Mouse (Mus musculus) liver, embryonic 14.5 days (tissue): ENCODE measurements at regions not wholly inside any gene's neighbourhood (a gene's known extent, or its start where the extent isn't known, plus 50 kb on each side); places are given as distances from the start of the nearest gene placed in this dataset.
A peak's percentile ranks its signal among the peaks of the same experiment; 100 is the strongest.

Source experiments
- ATAC-seq: fragments of 200-750 bp; cut with Nextera tagmentation; 2 replicates; pipeline ENCODE4 v1.8.0; 2017; ENCODE audit warnings: moderate number of reproducible peaks, mild to moderate bottlenecking, moderate library complexity; ENCODE audit not compliant: insufficient read depth
- DNase-seq, 3 experiments: peaks; one replicate each; pipeline ENCODE4 v3.0.0-alpha.2; 2012 to 2013; ENCODE audit warnings: low read depth in 3 of 3, low spot score in 3 of 3
- H3K27ac ChIP-seq: fragments of 300-500 bp; sonication (generic); 2 replicates; pipeline ENCODE4 v1.5.1; 2014; ENCODE audit warnings: moderate library complexity, mild to moderate bottlenecking, control low read depth, inconsistent platforms
- H3K27me3 ChIP-seq: fragments of 300-500 bp; sonication (generic); 2 replicates; pipeline ENCODE4 v1.6.1; 2014; ENCODE audit warnings: mild to moderate bottlenecking, low read length, moderate library complexity; ENCODE audit not compliant: control insufficient read depth, insufficient read depth
- H3K36me3 ChIP-seq: fragments of 300-500 bp; sonication (generic); replicated peaks from 2 replicates; pipeline ENCODE4 v1.6.1; 2014; ENCODE audit warnings: low read depth; ENCODE audit not compliant: control insufficient read depth, insufficient read depth
- H3K4me1 ChIP-seq, 2 experiments: fragments of 200-500 bp in 1 of 2; fragments of 300-500 bp in 1 of 2; sonication (generic) in 1 of 2; replicated peaks; 2 replicates each; pipeline ENCODE4 v1.6.1; 2012 to 2014; ENCODE audit warnings: antibody characterized with exemption in 1 of 2, inconsistent platforms in 1 of 2, low read length in 1 of 2; ENCODE audit not compliant: control insufficient read depth in 2 of 2, insufficient read depth in 2 of 2
- H3K4me2 ChIP-seq: fragments of 300-500 bp; sonication (generic); 2 replicates; pipeline ENCODE4 v1.6.1; 2014; ENCODE audit warnings: low read depth, mild to moderate bottlenecking, control low read depth, moderate library complexity
- H3K4me3 ChIP-seq, 2 experiments: fragments of 200-500 bp in 1 of 2; fragments of 300-500 bp in 1 of 2; sonication (generic) in 1 of 2; 2 replicates each; pipeline ENCODE4 v1.5.1; 2012 to 2014; ENCODE audit warnings: low read depth in 2 of 2, low read length in 2 of 2, mild to moderate bottlenecking in 2 of 2, control low read depth in 1 of 2, inconsistent platforms in 1 of 2, moderate library complexity in 1 of 2; ENCODE audit not compliant: insufficient read depth in 1 of 2
- H3K9ac ChIP-seq: fragments of 300-500 bp; sonication (generic); replicated peaks from 2 replicates; pipeline ENCODE4 v1.6.1; 2014; ENCODE audit warnings: mild to moderate bottlenecking, control low read depth, moderate library complexity
- H3K9me3 ChIP-seq: fragments of 300-500 bp; sonication (generic); 2 replicates; pipeline ENCODE4 v1.6.1; 2016; ENCODE audit warnings: low read length, mixed read lengths; ENCODE audit not compliant: control insufficient read depth
- CTCF ChIP-seq: IDR thresholded peaks from 2 replicates; pipeline ENCODE4 v1.5.1; 2016; ENCODE audit warnings: antibody characterized with exemption, low read depth, control low read depth
- EP300 ChIP-seq: IDR thresholded peaks from 2 replicates; pipeline ENCODE4 v1.6.1; 2016; ENCODE audit warnings: antibody characterized with exemption, low read depth
- WGBS: fragments of 180-500 bp; shearing (Covaris S2); extraction: QIAGEN DNeasy Blood & Tissue Kit; methylation state at CpG from one replicate; pipeline ENCODE4 v1.1.7; 2014; ENCODE audit not compliant: insufficient replicate concordance; 5-methylcytosine and 5-hydroxymethylcytosine counted together

DNA sequence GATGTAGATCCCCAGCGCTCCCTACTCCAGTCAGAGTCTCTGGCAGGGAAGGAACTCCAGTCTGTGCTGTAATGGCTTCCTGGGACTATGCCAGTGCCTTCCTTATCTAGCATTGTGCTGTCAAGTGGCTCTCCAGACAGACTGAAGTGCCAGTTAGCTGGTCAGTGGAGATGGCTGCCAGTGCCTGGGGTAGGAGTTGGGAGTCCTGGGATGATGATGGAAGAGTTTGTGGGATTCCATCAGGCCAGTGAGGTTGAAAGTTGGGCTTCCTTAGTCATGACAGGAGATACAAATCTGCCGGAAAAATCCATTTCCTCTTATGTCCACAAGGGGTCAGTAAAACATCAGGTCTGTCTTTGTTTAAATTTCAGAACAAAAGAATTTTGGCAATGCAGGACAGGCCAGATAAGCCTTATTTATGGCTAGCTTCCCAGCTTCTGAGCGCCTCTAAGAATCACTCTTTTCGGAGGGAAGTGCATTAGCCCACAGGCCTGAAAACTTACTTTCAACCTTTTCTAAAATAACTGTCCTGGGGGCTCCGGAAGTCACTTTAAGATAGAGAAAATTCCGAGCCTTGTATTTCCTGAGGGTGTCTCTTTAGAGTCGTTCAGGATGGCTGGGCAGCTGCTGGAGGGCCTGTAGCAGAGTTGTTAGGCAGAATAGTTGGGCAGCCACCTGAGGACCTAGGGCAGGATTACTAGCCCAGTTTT lies 79.5 kb upstream of the Camk1g start:
- Histone ChIP-seq H3K9ac (no peak overlapping the region), H3K27ac (no peak overlapping the region), H3K9me3 (no peaks in the 10 kb centered on the region), H3K4me2 (no peak overlapping the region), H3K36me3 (no peaks in the 10 kb centered on the region), H3K4me3 (no peak overlapping the region), H3K4me1 (peaks cover 0 to 3% of the 10 kb centered on the region in 2 experiments; a peak in 1 of 4 replicates), H3K27me3 (no peaks in the 10 kb centered on the region)
- TF ChIP-seq EP300: no peak
- peak; percentile 59 for TF ChIP-seq CTCF
- ATAC-seq (no peak), DNase-seq (no peak)
- WGBS: 10% methylated on average over 7 of the region's 7 CpGs

DNA sequence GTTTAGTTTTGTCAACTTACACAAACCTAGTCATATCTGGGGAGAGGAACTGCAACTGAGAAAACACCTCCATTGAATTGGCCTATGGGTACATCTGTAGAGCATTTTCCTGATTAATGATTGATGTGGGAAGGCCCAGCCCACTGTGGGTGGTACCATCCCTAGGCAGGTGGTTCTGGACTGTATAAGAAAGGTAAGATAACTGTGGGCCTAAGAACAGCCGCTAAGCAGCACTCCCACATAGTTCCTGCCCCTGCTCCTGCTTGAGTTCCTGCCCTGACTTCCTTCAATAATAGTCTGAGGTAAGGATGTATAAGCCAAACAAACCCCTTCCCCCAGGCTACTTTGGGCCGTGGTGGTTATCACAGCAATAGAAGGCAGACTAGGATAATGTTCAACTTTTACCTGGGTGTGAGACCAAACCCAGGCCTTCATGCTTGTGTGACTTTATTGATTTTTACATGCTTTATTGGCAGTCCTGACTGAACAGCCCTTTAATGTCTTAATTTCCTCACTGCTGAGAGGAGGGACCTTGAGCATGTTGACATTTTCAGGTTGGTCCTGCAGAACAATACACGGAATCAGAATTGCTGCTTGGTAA lies 78.8 kb upstream of the Camk1g start:
- H3K27ac ChIP-seq: no peak overlapping the region
- 34% methylated on average over 3 of the region's 3 CpGs for WGBS
- H3K4me3 ChIP-seq: no peak overlapping the region
- H3K9ac ChIP-seq: no peak overlapping the region
- H3K36me3 ChIP-seq: no peaks in the 10 kb centered on the region
- H3K9me3 ChIP-seq: no peaks in the 10 kb centered on the region
- ATAC-seq: no peak
- peaks cover 0 to 3% of the 10 kb centered on the region in 2 experiments; a peak in 1 of 4 replicates for H3K4me1 ChIP-seq
- TF ChIP-seq EP300 (no peak), CTCF (no peak)
- no peaks in the 10 kb centered on the region for H3K27me3 ChIP-seq
- no peak overlapping the region for H3K4me2 ChIP-seq
- no peak for DNase-seq

DNA sequence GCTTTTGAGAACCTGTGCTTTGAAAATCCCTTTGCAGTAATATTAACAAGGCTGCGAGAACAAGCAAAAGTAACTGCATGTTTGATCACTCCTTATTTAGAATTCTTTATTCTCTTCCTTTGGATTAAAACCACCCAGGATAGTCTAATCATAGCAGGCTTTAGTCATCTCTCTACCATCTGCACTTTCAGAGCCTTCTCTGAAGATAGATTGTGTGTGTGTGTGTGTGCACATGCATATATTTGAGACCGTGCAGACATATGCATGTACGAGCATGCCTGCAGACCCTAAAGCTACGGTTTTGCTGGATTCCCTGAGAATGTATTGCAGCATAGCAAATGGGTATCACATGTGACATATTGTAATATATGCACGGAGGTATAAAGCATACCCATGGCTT lies 77.5 kb upstream of the Camk1g start:
- Histone ChIP-seq H3K4me2 (no peak overlapping the region), H3K27me3 (no peaks in the 10 kb centered on the region), H3K9ac (no peak overlapping the region), H3K9me3 (no peaks in the 10 kb centered on the region), H3K4me3 (no peak overlapping the region), H3K4me1 (peaks cover 0 to 3% of the 10 kb centered on the region in 2 experiments; a peak in 1 of 4 replicates), H3K36me3 (no peaks in the 10 kb centered on the region), H3K27ac (no peak overlapping the region)
- DNase-seq (no peak), ATAC-seq (no peak)
- TF ChIP-seq EP300: no peak
- WGBS: 65% methylated on average over 5 of the region's 5 CpGs

DNA sequence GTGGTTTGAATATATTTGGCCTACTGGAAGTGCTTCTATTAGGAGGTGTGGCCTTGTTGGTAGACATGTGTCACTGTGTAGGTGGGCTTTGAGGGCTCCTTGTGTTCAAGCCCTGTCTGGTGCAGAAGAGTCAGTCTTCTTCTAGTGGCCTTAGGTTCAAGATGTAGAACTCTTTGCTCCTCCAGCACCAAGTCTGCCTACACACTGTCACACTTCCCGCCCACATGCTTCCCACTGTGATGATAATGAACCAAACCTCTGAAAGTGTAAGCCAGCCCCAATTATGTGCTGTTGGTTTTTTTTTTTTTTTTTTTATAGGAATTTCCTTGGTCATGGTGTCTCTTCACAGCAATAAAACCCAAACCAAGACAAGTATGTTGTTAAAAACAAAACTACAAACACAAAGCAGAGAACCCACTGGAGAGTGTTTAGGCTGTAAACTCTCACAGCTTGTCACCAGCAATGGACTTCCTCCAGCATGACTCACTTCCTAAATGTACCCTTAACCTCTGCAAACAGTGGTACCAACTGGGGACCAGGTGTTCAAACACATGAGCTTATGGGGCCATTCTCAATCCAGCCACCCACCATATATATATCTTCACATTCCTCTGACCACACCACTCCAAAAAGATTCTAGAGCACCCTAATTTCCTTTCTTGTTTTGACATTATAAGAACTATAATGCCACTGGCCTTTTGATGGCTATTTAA lies 74.0 kb upstream of the Camk1g start:
- no peaks in the 10 kb centered on the region for H3K9me3 ChIP-seq
- TF ChIP-seq CTCF (no peak), EP300 (no peak)
- H3K27me3 ChIP-seq: no peaks in the 10 kb centered on the region
- H3K4me3 ChIP-seq: no peak overlapping the region
- no peaks in the 10 kb centered on the region for H3K36me3 ChIP-seq
- H3K27ac ChIP-seq: no peak overlapping the region
- H3K9ac ChIP-seq: no peak overlapping the region
- no peak overlapping the region for H3K4me2 ChIP-seq
- WGBS: 32% methylated on average over 1 of the region's 1 CpGs
- ATAC-seq (no peak), DNase-seq (no peak)
- H3K4me1 ChIP-seq: peaks cover 0 to under 1% of the 10 kb centered on the region in 2 experiments; a peak in 1 of 4 replicates

DNA sequence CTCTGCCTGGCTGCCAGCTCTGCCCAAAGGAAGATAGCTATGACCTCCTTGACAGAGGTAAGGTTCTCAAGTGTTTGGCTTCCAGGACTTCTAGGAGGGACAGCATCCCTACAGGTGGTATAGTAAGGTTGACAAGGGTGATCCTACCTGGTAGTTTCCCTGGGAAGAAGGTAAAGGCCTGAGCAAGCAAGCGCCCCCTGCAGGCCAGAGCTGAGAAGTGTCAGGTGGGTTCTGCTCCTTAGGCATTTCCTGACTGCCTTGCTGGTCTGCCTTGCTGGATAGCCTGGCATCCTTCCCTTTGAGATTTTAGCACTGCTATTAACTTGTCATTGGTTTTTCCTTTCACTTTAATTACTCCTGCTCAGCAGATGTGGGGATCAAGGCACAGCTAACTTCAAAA lies 70.4 kb upstream of the Camk1g start:
- no peaks in the 10 kb centered on the region for H3K9me3 ChIP-seq
- H3K4me2 ChIP-seq: no peak overlapping the region
- H3K36me3 ChIP-seq: no peaks in the 10 kb centered on the region
- no peak overlapping the region for H3K4me3 ChIP-seq
- TF ChIP-seq CTCF: peak; percentile 83
- no peak for TF ChIP-seq EP300
- no peak for DNase-seq
- no peaks in the 10 kb centered on the region for H3K27me3 ChIP-seq
- no peak for ATAC-seq
- 0% methylated on average over 1 of the region's 1 CpGs for WGBS
- no peaks in the 10 kb centered on the region for H3K4me1 ChIP-seq
- no peak overlapping the region for H3K27ac ChIP-seq
- H3K9ac ChIP-seq: no peak overlapping the region
